Mouse (Mus musculus): ENCODE results near the gene 4930453N24Rik.

4930453N24Rik gene

GRCm38 (mm10) chr16:64770521-64771430, at the start of gene 4930453N24Rik:
Gene 4930453N24Rik, minus strand, starts transcription at chr16:64771161.
- DNase-seq, result peak; percentile 83

- no peak for DNase-seq
These were observed 46.3 kb upstream of the 4930453N24Rik start for GRCm38 (mm10) chr16:64817094-64817765.

- DNase-seq, result no peak
These were observed 32.1 kb upstream of the 4930453N24Rik start for GRCm38 (mm10) chr16:64803041-64803440.

GRCm38 (mm10) chr16:64801638-64802037, 30.7 kb upstream of the 4930453N24Rik start:
- DNase-seq, result no peak

GRCm38 (mm10) chr16:64800393-64800792, 29.4 kb upstream of the 4930453N24Rik start:
- DNase-seq, result no peak

GRCm38 (mm10) chr16:64794802-64795201, 23.8 kb upstream of the 4930453N24Rik start:
- DNase-seq, result no peak

- DNase-seq, result no peak
These were observed 18.7 kb upstream of the 4930453N24Rik start for GRCm38 (mm10) chr16:64789706-64790105.

GRCm38 (mm10) chr16:64775516-64775915, 4.6 kb upstream of the 4930453N24Rik start:
- DNase-seq, result no peak

GRCm38 (mm10) chr16:64771431-64771818, 464 bp upstream of the 4930453N24Rik start:
- no peak for DNase-seq

- no peak for DNase-seq
These were observed 4.2 kb downstream of the 4930453N24Rik start for GRCm38 (mm10) chr16:64766696-64767300.

- no peak for DNase-seq
These were observed 11.7 kb downstream of the 4930453N24Rik start for GRCm38 (mm10) chr16:64759245-64759626.

- no peak for DNase-seq
These were observed 12.3 kb downstream of the 4930453N24Rik start for GRCm38 (mm10) chr16:64758561-64759244.

- peak; percentile 10 for DNase-seq
These were observed 13.1 kb downstream of the 4930453N24Rik start for GRCm38 (mm10) chr16:64757666-64758400.

- DNase-seq, result no peak
These were observed 14.6 kb downstream of the 4930453N24Rik start for GRCm38 (mm10) chr16:64756321-64756720.

GRCm38 (mm10) chr16:64754743-64755139, 16.2 kb downstream of the 4930453N24Rik start:
- no peak for DNase-seq

- DNase-seq, result no peak
These were observed 16.8 kb downstream of the 4930453N24Rik start for GRCm38 (mm10) chr16:64753990-64754742.

- DNase-seq, result peak; percentile 26
These were observed 22.7 kb downstream of the 4930453N24Rik start for GRCm38 (mm10) chr16:64748237-64748636.

- DNase-seq, result no peak
These were observed 25.9 kb downstream of the 4930453N24Rik start for GRCm38 (mm10) chr16:64745089-64745488.

GRCm38 (mm10) chr16:64737289-64737688, 33.7 kb downstream of the 4930453N24Rik start:
- DNase-seq, result no peak

- DNase-seq, result peak; percentile 6
These were observed 47.5 kb downstream of the 4930453N24Rik start for GRCm38 (mm10) chr16:64723273-64724057.

GRCm38 (mm10) chr16:64721542-64721941, 49.4 kb downstream of the 4930453N24Rik start:
- DNase-seq, result no peak

All from kidney, adult 11 months (tissue).